Mouse (Mus musculus) ES-E14 (cell line): Measurements from ENCODE around the gene Gna14. TPM values are rescaled to one million over a fixed set of nuclear protein-coding genes. Genes with fewer than 3 reads are reported as not detected.

Source experiments
- DNase-seq: peaks from one replicate; pipeline ENCODE4 v3.0.0-alpha.2; 2013; ENCODE audit warnings: low read depth, low spot score
- H3K27ac ChIP-seq: 2 replicates; pipeline ENCODE4 v1.5.1; 2012; ENCODE audit warnings: low read depth, mild to moderate bottlenecking, low read length, moderate library complexity, mixed read lengths; ENCODE audit not compliant: poor library complexity, insufficient read depth, severe bottlenecking
- H3K36me3 ChIP-seq: 2 replicates; pipeline ENCODE4 v1.6.1; 2012; ENCODE audit warnings: mild to moderate bottlenecking, low read length, moderate library complexity, mixed read lengths; ENCODE audit not compliant: control insufficient read depth, poor library complexity, insufficient read depth, severe bottlenecking
- H3K4me1 ChIP-seq, 2 experiments: fragments of 150-350 bp in 1 of 2; sonication (generic) in 1 of 2; 2 replicates each; pipeline ENCODE4 v1.6.1; 2012; ENCODE audit warnings: low read length in 2 of 2, mild to moderate bottlenecking in 1 of 2, mixed read lengths in 1 of 2; ENCODE audit not compliant: control insufficient read depth in 2 of 2, insufficient read depth in 2 of 2, poor library complexity in 1 of 2
- H3K4me3 ChIP-seq, 2 experiments: fragments of 150-350 bp in 1 of 2; sonication (generic) in 1 of 2; 2 replicates each; pipeline ENCODE4 v1.5.1; 2012; ENCODE audit warnings: low read length in 2 of 2, low read depth in 1 of 2, mild to moderate bottlenecking in 1 of 2, mixed read lengths in 1 of 2; ENCODE audit not compliant: insufficient read depth in 1 of 2, poor library complexity in 1 of 2, severe bottlenecking in 1 of 2
- H3K9ac ChIP-seq: 2 replicates; pipeline ENCODE4 v1.6.1; 2012; ENCODE audit warnings: low read depth, mild to moderate bottlenecking, low read length, mixed read lengths; ENCODE audit not compliant: poor library complexity, insufficient read depth, severe bottlenecking
- H3K9me3 ChIP-seq: fragments of 150-350 bp; sonication (generic); 2 replicates; pipeline ENCODE4 v1.6.1; 2012; ENCODE audit warnings: low read depth, mild to moderate bottlenecking, low read length; ENCODE audit not compliant: control insufficient read depth, insufficient read depth
- CHD2 ChIP-seq: IDR thresholded peaks from 2 replicates; pipeline ENCODE4 v1.6.1; 2014; ENCODE audit warnings: mild to moderate bottlenecking, low read depth, low read length, inconsistent platforms
- HCFC1 ChIP-seq: IDR thresholded peaks from 2 replicates; pipeline ENCODE4 v1.6.1; 2012; ENCODE audit warnings: low read length, inconsistent platforms, borderline replicate concordance; ENCODE audit not compliant: insufficient read depth
- MAFK ChIP-seq: IDR thresholded peaks from 2 replicates; pipeline ENCODE4 v1.6.1; 2014; ENCODE audit warnings: mild to moderate bottlenecking, low read depth, low read length, inconsistent platforms; ENCODE audit not compliant: insufficient read depth
- ZC3H11A ChIP-seq: IDR thresholded peaks from 2 replicates; pipeline ENCODE4 v1.6.1; 2012; ENCODE audit warnings: low read depth, mild to moderate bottlenecking, inconsistent platforms, low read length, borderline replicate concordance
- ZNF384 ChIP-seq: IDR thresholded peaks from 2 replicates; pipeline ENCODE4 v1.6.1; 2012; ENCODE audit warnings: low read depth, low read length, inconsistent platforms
- in situ Hi-C, 2 experiments: fragments of 600-800 bp; cut with MboI; formaldehyde crosslinking; loops; one replicate each; pipeline ENCODE4 v1.15.1; 2025; ENCODE audit warnings: low sequenced_read_pairs in 2 of 2, inconsistent platforms in 1 of 2; ENCODE audit not compliant: unreplicated experiment in 2 of 2
- total RNA-seq: library from RNA; depleted of rRNA; stranded (reverse); fragments of 300-350 nt; gene quantifications from 2 replicates; pipeline ENCODE4 v1.2.3, GENCODE M21; 2012

The Gna14 gene
- total RNA-seq, 1 experiment, result 2.5 TPM

DNA sequence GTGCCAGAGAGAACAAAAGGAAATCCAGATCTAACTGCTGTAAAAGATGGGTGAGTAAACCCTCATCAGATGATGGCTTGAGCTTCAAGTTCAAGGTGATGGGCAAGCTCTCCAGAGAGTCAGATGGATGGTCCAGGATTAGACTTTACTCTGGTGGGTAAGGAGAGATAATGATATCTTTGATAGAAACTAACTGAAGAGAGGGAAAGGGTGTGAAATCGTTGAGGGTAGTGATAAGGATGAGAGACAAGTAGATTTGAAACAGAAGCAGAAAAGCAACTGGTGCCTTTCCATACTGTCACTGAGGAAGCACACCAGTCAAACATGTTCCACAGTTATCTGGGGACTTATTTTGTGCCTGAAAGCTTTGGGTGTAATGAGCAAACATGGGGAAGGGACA is 56.9 kb downstream of the Gna14 start:
- DNase-seq, result no peak
- Histone ChIP-seq H3K9me3 (0 out of 2 replicates have a peak, but pooled peaks cover under 1% of the 10 kb centered on the region), H3K36me3 (no peaks in the 10 kb centered on the region; the same call in 1 of the 2 replicates), H3K9ac (no peak overlapping the region), H3K4me1 (peaks cover 12 to 15% of the 10 kb centered on the region in 2 experiments), H3K4me3 (no peak overlapping the region), H3K27ac (no peak overlapping the region; the same call in 1 of the 2 replicates)
- TF ChIP-seq HCFC1 (no peak), ZC3H11A (no peak), ZNF384 (no peak), MAFK (no peak)
- in situ Hi-C loops, result no loop called here

DNA sequence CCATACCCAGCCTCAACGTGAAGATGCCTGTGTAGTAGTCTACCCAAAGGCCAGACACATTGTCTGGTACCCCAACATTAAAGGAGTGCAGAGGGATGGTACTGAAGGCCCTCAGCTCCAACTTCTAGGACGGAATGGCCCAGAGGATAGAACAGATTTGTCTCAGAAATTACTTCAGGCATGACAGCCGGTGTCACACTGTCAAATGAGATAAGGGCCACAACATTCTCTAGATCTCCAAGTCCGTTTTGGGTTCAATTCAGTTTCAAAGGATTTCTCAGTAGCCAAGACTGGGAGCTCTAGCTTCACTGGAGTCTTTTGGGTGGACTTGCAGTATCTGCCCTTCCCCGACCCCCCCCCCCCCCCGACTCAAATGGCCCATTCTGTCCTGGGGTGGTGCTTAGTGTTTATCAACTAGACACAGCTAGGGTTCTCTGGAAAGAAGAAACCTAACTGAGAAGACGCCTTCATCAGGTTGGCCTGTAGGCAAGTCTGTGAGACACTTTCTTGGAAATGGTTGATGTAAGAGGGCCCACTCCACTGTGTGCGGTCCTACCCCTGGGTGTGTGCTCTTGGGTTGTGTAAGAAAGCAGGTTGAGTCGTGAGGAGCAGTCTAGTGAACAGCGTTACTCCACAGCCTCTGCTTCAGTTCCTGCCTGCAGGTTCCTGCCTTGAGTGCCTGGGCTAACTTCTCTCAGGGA is 59.4 kb downstream of the Gna14 start:
- Histone ChIP-seq H3K4me3 (no peak overlapping the region), H3K9ac (no peak overlapping the region), H3K36me3 (no peaks in the 10 kb centered on the region; the same call in 1 of the 2 replicates), H3K27ac (no peak overlapping the region), H3K9me3 (0 out of 2 replicates have a peak, but pooled peaks cover 2% of the 10 kb centered on the region), H3K4me1 (peaks cover 12 to 15% of the 10 kb centered on the region in 2 experiments)
- in situ Hi-C loops, result no loop called here
- TF ChIP-seq CHD2 (no peak), ZNF384 (no peak), MAFK (no peak), HCFC1 (no peak), ZC3H11A (no peak)
- no peak for DNase-seq

DNA sequence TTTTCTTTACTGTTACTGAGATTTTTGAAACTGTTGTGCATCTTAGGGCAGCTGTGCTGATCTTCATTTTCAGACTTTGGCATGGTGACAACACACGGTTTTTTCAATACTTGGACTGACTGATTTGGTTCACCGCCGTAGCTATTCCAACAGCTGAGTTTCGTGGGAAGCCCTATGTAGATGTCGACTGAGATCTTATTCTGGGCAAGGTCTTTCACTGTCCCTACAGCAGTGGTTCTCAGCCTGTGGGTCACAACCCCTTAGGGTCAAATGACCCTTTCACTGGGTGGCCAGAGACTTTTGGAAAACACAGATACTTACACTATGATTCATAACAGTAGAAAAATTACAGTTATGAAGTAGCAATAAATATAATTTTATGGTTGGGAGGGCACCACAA is 60.5 kb downstream of the Gna14 start:
- H3K4me1 ChIP-seq, result peaks cover 9 to 13% of the 10 kb centered on the region in 2 experiments
- no peak overlapping the region for H3K9ac ChIP-seq
- H3K9me3 ChIP-seq, result 0 out of 2 replicates have a peak, but pooled peaks cover 2% of the 10 kb centered on the region
- H3K27ac ChIP-seq, result no peak overlapping the region
- DNase-seq, result no peak
- no peak overlapping the region for H3K4me3 ChIP-seq
- in situ Hi-C loops, result no loop called here
- TF ChIP-seq CHD2 (no peak), ZC3H11A (no peak), HCFC1 (no peak), MAFK (no peak), ZNF384 (no peak)
- no peaks in the 10 kb centered on the region; the same call in 1 of the 2 replicates for H3K36me3 ChIP-seq

DNA sequence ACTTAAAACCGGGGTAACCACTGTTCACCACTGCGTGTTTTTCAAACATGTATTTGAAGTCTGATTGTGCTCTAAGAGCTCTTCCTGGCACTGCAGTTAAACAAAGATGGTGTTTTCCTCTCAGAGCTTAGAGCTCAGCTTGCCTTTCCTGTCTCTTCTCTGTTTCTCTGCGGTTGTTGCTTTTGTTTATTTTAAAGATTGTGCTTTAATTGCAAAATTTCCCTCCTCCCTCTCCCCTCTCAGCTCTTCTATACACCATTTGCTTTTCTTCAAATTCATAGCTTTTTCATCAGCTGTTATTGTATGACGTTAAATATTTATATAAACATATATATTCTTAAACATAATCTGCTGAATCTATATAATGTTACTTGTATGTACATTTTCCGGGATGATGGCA is 66.5 kb downstream of the Gna14 start:
- Histone ChIP-seq H3K9ac (no peak overlapping the region), H3K27ac (no peak overlapping the region), H3K4me1 (no peaks in the 10 kb centered on the region), H3K4me3 (no peak overlapping the region), H3K36me3 (no peaks in the 10 kb centered on the region), H3K9me3 (0 out of 2 replicates have a peak, but pooled peaks cover 2% of the 10 kb centered on the region)
- in situ Hi-C loops, result no loop called here
- DNase-seq, result no peak
- TF ChIP-seq HCFC1 (no peak), ZC3H11A (no peak), MAFK (no peak), ZNF384 (no peak), CHD2 (no peak)
